Mouse (Mus musculus): ENCODE results near the gene Plxnd1.

DNA sequence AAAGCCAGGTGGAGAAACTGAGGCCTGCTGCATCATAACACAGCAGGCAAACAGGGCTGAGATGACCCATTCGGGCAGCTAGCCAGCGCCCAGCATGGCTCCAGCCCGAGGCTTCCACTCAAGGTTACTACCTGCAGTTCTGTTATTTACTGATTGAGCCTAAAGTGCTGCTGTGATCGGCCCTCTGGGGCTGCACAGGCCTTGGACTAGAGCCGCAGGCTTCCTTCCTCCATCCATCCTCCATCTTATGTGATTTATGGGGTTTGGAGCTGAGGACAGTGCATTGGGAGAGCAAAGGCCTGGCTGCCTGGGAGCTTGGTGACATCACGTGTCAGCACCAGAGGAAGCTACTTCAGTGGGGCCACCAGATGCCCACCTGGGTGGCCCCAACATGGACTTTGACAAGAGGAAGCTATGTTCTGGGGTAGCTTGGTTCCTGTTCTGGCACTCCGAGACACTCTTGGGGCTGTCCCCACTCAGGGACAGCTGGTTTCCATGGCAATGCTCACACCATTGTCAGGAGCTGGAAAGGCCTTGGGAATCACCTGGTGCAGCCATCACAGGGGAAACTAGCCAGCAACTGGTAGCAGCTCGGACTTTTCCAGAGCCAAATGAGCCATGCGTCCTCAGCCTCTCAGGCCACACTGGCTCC, 7.6 kb downstream of the Plxnd1 start:
- TF ChIP-seq GATA1 (IDR thresholded peaks at IDR 0.05; ENCODE audit: low read length) (no peak), TAL1 (IDR thresholded peaks at IDR 0.05; ENCODE audit: low read length) (no peak)
